Mouse (Mus musculus): ENCODE results near the gene Alk.

Gene Alk

DNA sequence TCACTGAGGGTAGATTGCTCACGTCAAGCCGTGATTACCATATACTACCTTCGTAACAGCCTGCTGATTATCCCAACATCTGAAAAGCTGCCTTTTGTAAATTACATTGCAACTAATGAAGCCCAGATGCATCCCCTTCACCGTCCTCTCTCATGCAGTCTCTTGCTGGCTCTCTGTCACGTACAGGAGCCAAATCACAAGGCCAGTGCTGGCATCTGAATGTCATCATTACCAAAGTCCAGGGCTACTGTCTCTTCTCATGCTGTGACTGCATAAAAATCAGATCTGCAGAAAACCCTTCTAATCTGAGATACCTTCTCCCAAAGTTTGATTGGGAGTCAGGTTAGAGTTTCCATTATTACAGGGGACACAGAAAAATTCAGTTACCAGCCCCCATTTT is 351.0 kb downstream of the Alk start:
- DNase-seq = no peak

DNA sequence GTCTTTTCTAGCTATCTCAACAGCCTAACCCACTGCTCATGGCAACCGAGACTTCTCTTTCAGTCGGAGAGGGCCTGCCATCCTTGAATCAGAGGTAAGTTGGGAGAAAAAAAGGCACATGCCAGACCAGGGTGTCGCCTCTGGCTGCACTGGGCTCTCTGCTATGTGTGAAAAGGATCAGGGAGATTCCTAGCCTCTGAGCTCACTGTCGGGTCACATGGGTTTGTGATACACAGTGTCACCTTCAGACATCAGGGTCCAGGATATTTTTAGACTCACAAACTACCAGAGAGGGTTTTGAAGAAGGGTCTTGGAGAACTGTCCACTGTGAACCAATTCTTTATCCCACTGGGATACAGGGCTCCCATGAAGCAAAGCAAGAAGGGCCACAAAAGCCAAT is 352.9 kb downstream of the Alk start:
- no peak for DNase-seq

DNA sequence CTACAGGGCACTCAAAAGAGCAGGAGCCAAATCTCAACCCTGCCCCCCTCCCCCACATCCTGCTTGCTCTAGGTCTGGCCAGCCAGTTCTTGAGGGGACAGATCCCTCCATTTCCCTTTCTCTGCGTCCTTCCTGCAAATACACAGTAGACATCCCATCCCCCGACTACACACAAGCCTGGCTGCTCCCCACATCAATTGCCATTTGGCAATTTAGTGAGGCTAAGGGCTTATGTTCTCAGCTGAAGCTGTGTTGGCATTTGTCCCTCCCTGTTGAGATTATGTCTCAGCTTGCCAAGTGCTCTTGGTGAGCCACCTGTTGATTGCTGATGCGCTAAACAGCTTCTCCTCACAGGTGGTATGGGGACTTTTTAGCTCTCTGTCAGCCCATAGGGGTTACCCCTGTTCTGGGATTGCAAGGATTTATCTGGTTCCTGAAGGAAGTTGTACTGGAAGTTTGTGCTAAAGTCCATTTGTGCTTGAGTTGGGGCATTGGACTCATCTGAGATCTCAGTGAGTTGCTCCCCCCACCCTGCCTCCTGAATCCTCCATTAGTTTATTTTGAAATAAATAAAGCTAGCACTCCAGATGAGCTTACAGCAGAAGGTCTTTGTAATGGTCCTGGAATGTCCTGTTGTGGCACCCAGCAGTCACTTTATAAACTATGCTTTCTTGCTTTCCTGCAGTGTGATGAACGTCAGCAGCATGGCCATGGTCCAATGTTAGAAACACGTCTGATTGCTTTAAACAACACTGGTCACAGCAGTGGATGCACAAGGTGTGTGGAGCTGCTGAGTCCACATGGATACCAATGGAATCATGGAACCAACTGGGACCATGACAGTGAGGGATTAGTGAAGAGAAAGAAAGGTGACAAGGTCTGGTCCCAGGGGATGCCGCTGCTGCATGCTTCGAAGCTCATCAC is 353.7 kb downstream of the Alk start:
- no peak for DNase-seq

DNA sequence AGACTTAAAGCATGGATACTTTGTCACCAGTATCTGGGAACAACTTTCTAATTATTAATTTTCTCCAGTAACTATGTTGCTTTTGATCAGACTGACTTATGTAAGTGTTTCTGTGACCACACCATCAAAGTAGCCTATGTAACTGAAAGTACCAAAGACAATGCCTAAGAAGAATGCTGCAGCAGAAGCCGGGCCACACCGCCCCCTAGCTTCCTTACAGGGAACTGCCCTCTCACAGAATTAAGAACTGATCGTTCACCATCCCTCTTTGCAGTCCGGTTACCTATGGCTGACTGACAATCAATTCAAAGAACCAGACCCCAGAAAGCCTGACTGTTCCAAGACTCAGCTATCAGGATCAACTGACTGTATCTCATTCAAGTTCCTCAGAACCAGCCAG is 362.4 kb downstream of the Alk start:
- DNase-seq = peak; percentile 30

DNA sequence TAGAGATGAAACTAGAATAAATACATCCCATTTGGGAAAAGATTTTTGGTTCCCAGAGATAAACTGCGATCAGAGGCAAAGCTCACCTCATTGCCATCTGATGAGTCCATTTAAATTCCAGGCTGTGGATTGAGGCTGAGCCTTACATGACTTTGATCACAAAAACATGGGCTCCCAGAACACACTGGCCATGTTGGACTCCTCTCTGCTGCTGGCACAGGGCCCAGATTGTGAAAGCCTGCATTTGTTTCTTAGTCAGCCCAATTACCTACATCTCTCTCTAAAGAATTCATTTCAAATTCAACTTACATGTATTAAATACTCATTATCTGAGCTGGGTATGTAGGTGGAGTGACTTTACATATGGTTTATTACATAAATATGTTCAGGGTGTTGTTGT is 367.1 kb downstream of the Alk start:
- no peak for DNase-seq

DNA sequence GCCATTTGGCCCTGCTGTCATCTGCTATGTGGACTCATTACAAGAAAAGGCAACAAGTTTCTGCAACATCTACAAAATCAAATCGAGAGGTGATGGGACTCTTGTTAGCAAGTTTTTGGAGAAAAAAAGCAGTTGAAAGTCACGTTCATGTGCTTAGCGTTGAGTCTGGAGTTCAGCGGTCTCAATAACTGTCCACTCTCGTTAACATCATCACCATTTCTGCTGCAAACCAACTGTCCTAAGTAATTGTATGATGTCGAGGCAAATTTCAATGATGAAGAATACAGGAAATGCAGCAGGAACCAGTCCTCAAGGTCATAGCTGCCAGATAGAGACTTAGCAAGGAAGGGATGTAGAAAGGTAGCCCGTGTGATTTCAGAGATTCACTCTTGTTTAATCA is 373.5 kb downstream of the Alk start:
- DNase-seq = no peak

DNA sequence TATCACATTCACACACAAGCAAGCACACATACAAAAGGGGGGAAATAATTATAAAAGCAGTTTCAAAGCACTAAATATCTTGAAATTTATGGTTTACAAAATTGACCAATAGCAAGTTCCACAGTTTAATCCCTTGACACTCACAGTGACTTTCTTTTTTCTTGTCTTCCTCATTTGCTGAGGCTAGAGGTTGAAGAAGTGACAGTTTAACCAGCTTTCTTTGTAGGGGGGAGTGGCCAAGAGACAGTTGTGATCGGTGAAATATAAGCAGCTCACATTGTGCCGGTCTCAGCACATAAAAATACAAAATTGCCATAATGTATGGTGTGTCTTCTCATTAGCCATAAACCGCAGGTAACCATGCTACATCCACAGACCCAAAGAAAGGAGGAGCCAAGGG is 385.6 kb downstream of the Alk start:
- DNase-seq = no peak

DNA sequence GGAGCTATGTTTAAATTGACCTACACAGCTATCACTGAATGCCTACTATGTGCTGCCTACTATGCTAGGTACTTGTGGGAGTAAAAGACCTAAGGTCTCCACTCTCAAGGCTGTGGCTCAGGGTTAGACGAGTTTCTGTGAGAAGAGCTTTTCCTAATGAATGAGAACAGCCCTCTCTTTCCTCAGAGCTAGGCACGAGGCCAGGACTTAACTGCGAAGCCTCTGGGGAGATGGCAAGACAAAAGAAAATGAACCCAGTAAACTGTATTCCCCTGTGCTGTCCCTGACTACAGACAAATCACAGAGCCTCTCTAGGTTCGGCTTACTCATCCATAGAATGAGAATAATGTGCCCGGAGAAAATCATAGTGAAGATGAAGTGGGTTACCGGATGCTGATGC is 406.9 kb downstream of the Alk start:
- no peak for DNase-seq

DNA sequence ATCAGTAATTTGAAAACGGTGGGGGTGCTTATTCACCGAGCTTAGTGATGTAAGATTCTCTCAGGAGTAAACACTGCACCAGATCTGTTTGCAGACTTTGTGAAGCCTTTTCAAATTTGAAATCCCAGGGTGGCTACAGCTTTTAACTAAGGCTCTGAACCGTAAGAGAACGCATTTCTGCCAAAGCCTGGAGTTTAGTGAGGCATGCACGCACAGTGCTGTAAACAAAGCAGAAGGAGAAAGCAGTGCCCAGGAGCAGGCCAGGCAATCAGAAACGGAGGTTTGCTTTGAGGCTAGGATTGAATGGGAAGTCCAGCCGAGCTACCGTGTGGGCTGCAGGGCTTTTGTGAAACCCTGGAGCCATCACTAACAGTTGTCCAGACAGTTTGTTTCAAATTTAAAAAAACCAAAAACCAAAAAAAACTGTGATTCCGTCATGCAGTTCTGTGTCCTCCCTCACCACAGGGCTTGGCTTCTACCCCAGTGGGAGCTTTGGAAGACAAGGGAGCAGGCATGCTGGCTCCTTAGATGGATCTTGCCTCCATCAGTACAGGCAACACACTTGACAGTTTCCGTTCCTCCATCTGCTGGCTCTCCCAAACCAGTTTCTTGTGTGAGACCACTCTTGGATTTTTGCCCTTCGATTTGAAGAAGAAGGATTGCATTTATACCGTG is 409.3 kb downstream of the Alk start:
- no peak for DNase-seq

DNA sequence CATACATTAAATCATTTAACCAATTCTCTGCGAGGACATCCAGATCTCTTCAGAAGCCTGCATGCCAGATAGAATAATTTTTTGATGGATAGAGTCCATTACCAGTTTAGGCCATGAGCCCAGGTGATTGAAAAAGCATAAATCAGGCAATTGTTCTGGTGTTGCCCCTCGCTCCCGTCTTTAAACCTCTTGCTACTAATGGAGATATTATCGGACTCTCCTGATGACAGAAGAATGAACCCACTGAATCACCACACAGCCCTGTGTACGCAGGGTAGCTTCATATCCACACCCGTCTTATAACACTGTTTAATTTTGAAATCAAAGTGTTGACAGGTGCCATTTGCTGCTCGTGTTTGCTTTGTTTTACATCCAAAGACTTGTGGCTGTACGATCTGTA is 413.9 kb downstream of the Alk start:
- no peak for DNase-seq

DNA sequence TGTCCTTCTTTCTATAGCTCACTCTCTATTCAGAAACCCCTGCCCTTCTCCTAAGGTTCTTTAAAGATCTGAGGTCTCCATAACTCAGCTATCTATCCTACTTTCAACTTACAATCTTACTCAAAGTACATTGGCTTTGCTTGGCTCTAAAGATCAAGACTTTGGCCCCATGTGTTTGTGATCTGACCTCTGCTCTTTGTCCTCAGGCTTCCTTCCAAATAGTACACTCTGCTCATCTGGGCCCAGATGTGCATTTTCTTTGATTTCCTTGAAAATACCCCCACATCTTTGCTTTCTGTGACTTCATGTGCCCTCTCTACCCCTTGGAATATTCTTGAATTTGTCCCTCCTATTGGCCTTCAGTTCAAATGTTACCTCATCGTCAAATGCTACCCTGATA is 417.4 kb downstream of the Alk start:
- DNase-seq = no peak

DNA sequence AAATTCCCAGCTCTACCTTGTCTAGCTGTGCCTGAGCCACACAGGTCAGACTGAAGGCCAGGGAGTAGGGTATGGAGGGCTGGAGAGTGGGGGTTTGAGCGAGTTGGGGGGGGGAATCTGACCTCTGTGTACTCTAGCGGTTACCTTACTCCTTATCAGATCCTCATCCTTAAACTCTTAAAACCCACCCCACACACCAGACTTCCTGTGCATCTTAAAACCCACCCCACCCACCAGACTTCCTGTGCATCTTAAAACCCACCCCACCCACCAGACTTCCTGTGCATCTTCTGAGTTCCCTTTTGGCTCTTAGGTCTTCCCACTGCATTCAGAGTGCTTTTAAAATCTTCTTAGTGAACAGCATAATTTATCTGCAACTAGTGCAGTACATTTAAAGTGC is 422.0 kb downstream of the Alk start:
- no peak for DNase-seq

DNA sequence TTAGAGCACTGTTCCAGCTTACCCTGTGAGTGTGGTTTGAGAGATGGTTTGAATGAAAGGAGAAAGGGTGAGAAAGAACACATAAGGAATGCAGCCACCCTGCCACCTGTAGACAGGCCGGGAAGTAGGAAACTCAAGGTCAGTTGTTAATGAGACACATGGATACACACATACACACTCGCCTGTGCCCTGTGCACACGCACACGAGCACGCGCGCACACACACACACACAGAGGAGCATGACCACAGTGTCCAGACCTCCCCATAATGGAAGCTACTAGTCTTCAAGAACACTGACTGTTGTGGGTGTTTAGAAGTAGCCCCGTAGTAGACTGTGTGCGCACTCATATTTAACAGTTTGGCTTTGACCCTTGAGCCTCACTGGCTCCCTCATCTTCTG is 424.2 kb downstream of the Alk start:
- DNase-seq = no peak

DNA sequence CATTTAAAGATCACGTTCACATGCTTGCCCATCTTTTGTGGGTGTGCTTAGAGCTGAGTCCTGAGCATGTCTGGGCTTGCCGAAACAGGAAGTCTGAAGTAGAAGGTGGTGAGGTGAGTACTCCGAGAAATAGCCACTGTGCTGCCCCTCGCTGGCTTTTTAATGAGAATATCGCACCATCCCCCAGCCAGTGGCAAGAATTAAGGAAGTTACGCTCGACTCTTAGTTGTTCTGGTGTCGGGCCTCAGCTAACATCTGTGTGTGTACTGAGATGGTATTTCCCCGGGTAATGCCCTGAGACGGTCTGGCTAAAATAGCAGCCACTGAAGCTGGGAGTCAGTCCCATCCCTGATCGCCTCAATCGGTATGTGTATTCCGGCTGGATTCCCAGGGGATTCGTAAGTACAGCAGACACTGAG is 424.7 kb downstream of the Alk start:
- no peak for DNase-seq

DNA sequence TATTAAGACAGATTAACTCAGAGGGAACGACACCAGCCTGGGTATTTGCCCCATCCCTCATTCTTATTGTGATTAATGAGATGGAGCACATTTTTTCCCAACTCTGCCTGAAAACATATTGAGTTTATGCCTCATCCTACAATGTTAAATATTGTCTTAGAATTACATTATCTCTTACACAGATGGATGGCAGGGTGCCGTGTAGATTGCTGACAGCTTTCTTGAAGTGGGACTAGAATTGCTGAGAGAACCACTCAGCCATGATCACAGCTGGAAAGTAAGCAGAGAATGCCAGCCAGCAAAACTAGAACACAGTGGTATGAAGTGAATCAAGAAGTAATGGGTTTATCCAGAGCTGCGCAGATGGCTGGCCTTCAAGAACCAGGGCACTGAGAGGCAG is 430.6 kb downstream of the Alk start:
- DNase-seq = no peak

DNA sequence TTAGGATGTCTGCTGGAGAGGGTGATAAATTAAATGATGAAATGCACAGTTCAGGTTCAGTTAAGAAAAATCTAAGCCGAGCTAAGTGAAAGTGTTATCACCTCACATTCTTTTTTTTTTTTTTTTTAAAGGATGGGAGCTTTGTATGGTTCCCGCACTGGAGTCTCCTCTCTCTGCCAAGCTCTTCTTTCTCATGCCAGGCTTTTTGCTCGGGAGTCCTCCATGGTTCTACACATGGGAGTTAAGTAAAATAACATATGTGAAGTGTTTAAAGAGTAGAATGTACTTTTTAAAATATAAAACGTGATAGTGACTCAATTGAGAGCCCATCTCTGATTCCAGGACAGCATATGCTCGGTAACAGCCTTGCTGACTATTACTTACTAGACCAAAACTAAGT is 436.3 kb downstream of the Alk start:
- no peak for DNase-seq

DNA sequence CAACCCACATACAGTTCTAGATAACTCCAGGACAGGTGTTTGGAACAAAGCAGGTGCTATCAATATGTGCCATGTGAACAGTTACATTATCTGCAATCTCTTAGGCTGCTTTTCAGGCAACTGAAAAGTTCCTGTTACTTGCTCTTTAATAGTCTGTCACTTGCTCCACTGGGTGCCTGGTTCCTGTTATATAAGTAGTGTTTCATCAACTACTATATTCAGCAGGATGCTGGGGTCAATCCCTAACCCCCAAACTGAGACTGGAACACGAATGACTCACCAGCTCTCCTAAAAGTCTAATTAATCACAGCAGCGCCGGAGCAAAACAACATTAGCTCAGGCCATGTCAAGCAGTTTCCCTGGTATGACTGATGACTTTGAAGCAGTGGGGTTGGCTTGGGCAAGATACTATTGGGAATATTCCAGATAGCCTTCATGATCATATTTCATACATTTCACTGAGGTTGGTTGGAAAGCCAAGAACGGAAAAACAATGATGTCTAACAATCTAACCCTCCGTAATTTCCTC is 445.5 kb downstream of the Alk start:
- DNase-seq = no peak

DNA sequence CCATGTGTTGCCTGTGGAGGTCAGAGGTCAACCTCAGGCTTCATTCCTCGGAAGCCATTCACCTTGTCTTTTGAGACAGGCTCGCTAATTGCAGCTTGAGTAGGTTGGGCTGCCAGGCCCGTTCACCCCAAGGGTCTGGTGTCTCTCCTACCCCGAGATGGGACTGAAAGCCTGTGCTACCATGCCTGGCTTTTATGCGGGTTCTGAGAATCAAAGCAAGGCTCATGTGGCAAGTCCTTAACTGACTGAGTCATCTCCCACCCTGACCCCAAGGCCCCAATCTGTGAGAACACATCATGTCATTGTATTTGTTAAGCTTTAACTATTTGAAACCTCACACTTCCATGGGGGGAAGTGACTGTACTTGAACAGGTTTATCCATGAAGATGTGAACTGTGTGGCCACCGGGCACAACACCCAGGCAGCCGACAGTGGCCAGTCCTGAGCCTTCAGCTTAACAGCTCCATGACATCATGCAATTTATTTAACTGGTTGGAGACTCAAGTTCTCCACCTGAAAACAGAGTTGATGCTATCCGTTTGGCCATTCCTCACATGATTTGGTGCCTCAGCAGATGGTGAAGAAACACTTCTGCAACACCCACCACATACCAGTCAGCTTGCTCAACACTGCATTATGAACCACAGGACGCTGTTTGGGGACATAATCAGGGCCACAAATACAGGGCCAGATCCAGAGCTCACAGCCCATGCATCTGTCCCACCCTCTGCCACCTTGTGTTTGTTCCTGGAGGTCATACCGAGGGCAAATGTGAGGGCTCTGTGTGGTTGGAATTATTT is 446.4 kb downstream of the Alk start:
- no peak for DNase-seq

DNA sequence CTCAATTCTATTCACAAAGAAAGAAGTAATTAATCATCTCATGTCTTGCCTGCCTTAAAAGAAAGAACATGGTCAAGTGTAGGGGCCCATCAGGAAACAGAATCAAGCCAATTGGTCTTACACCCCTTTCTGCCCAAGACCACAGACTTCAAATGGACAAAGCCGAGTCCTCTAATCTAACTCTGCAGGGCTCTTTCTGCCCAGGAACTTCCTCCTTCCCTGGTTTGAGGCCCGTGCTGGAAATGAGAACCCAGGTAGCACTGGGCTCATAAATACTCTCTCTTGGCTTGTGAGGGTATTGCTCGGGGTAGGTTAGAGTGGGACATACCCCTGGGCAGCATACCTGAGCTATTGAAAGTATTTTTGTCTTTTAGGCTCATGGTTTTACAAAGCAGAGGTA is 451.4 kb downstream of the Alk start:
- DNase-seq = no peak

DNA sequence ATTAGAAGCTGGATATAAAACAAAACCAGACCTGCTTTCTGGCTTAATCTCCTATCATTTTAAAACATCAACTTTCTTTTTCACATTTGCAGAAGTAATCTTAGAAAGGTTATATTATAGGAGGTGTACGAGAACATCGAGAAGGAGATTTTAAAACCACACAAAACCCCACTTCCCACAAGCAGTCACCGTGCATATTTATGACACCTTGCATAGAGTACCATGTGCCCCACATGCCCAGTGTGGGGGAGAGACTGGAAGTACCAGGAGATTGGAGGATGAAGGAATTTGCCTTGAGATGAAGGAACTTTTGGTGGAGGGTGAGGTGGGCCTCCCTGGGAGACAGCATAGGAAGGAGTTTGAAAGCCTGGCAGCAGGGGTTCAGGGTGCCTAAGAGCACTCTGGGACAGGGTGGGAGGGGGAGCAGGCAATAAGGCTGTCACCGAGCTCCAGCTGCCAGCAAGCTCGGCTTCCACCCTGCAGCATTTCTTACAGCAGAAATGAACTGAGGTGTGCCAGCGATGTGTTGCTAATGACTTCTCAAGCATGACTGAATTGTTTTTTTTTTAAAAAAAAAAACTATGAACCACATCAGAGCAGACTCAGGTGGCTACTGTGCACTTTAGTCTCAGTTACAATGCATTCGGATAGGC is 459.4 kb downstream of the Alk start:
- no peak for DNase-seq

DNA sequence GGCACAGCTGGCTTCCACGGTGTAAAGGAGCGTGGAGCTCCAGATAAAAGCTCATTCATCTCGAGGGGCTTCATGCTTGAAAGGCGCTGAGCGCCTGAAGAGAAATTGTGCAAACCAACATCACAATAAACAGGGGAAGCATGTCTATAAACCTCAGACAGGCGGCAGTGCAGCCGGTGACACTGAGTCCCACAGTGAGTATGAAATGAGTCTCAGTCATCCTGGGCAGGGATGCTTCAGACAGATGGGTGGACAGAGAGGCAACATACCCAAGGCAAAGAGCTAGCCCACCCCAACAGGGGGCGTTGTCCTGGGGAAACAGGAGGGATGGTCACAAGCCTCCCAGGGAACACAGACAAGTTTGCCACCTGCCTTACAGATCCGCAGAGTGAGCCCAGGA is 460.0 kb downstream of the Alk start:
- no peak for DNase-seq

DNA sequence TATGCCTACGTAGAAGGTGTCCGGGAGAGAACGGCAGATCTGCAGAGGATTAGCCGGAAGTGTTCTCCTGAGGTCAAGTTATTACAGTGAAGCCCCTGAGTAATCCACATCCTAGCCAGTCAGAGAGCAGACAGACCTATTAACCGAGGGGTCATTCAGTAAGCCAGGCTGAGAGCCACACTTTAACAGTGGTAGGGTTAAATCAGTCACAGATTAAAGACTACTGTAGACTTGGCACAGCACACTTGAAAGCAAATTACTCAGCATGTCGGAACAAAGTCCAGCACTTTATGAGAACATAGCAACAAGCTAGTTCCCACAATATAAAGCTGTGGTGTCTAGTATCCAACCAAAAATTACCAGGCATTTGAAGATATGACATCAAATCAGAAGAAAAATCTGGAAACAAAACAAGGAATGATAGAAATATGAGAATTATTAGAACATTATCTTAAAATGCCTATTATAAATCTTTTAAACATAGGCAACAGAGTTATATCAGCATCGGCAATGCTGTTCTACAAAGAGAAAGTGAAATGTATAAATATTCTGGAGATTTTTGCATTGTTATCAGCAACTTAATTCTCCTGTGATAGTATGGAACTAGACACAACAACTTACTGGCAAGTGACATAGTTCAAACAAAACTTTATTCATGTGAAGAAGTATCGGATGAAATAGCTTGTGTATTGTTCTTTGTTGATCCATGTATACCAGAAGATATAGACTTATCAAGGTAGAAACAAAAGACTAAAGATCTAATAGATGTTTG is 472.1 kb downstream of the Alk start:
- DNase-seq = no peak

Measured in cerebellum, adult 11 months (tissue).